Mouse (Mus musculus): ENCODE results near the gene Faap24. TPM values are rescaled to one million over a fixed set of nuclear protein-coding genes. Genes with fewer than 3 reads are reported as not detected.

The Faap24 gene
- 4.3 and 4.8 TPM in 2 replicates for polyA plus RNA-seq (2012; rRNA removed)

GRCm38 (mm10) chr7:35396542-35397168, at the start of gene Faap24, which contains the start of gene Cep89:
TSS of gene Faap24 (minus strand) at chr7:35396836.
TSS of gene Cep89 (plus strand) at chr7:35397035.
- Histone ChIP-seq H3K4me3 (ENCODE audit: insufficient read depth, low read depth, low read length) (peak within 1 kb of the TSS; percentile 75), H3K4me1 (ENCODE audit: control insufficient read depth, insufficient read depth, low read length) (peaks cover 2% of the 10 kb centered on the region; the same call in 1 of the 2 replicates), H3K27me3 (replicated peaks; ENCODE audit: control insufficient read depth, insufficient read depth, low read length) (no peaks in the 10 kb centered on the region), H3K27ac (ENCODE audit: insufficient read depth, low read depth, low read length) (no peak within 1 kb of the TSS), H3K36me3 (ENCODE audit: control insufficient read depth, insufficient read depth, low read length) (peaks cover 1% of the 10 kb centered on the region; the same call in 1 of the 2 replicates)
- TF ChIP-seq CTCF (conservative IDR thresholded peaks at IDR 0.05; ENCODE audit: insufficient read depth, insufficient read length, low read depth, low read length) (no peak), POLR2A (IDR thresholded peaks at IDR 0.05; ENCODE audit: low read depth, low read length) (peak; percentile 21)
- DNase-seq: peak; percentile 99
- WGBS: under 1% methylated on average over 28 of the region's 28 CpGs

DNA sequence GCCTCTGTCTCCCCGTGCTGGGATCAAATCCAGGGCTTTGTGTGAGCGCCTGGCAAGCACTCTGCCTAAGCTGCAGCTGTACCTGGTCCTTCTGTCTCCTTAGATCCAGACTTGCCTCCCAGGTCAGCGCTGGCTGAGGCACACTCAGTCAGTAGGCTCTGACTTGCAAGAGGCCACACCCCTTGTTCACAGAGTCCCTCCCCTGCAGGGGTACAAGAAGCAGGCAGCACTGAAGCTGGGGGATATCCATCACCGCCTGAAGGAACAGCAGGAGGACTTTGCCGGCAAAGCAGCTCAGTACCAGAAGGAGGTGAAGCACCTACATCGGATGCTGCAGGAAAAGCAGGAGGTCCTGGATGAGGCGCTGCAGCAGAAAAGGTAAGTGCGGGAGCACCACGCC, 38.6 kb upstream of the Faap24 start:
- TF ChIP-seq CTCF (conservative IDR thresholded peaks at IDR 0.05; ENCODE audit: insufficient read depth, insufficient read length, low read depth, low read length): no peak
- TF ChIP-seq POLR2A (IDR thresholded peaks at IDR 0.05; ENCODE audit: low read depth, low read length): no peak
- no peak for DNase-seq
- Histone ChIP-seq H3K27me3 (replicated peaks; ENCODE audit: control insufficient read depth, insufficient read depth, low read length) (no peaks in the 10 kb centered on the region), H3K36me3 (ENCODE audit: control insufficient read depth, insufficient read depth, low read length) (no peaks in the 10 kb centered on the region; the same call in none of the 2 replicates), H3K4me3 (ENCODE audit: insufficient read depth, low read depth, low read length) (no peak overlapping the region), H3K27ac (ENCODE audit: insufficient read depth, low read depth, low read length) (no peak overlapping the region), H3K4me1 (ENCODE audit: control insufficient read depth, insufficient read depth, low read length) (no peaks in the 10 kb centered on the region)
- 92% methylated on average over 9 of the region's 9 CpGs for WGBS

GRCm38 (mm10) chr7:35428146-35428545, 31.5 kb upstream of the Faap24 start:
- H3K4me1 ChIP-seq (ENCODE audit: control insufficient read depth, insufficient read depth, low read length): no peaks in the 10 kb centered on the region
- H3K27me3 ChIP-seq (replicated peaks; ENCODE audit: control insufficient read depth, insufficient read depth, low read length): no peaks in the 10 kb centered on the region
- no peak overlapping the region for H3K4me3 ChIP-seq (ENCODE audit: insufficient read depth, low read depth, low read length)
- no peak overlapping the region for H3K27ac ChIP-seq (ENCODE audit: insufficient read depth, low read depth, low read length)
- TF ChIP-seq CTCF (conservative IDR thresholded peaks at IDR 0.05; ENCODE audit: insufficient read depth, insufficient read length, low read depth, low read length): no peak
- no peak for TF ChIP-seq POLR2A (IDR thresholded peaks at IDR 0.05; ENCODE audit: low read depth, low read length)
- DNase-seq: no peak
- peaks cover 1% of the 10 kb centered on the region; the same call in 1 of the 2 replicates for H3K36me3 ChIP-seq (ENCODE audit: control insufficient read depth, insufficient read depth, low read length)
- 97% methylated on average over 10 of the region's 10 CpGs for WGBS

- H3K27ac ChIP-seq (ENCODE audit: insufficient read depth, low read depth, low read length): no peak overlapping the region
- TF ChIP-seq CTCF (conservative IDR thresholded peaks at IDR 0.05; ENCODE audit: insufficient read depth, insufficient read length, low read depth, low read length) (no peak), POLR2A (IDR thresholded peaks at IDR 0.05; ENCODE audit: low read depth, low read length) (no peak)
- no peaks in the 10 kb centered on the region for H3K27me3 ChIP-seq (replicated peaks; ENCODE audit: control insufficient read depth, insufficient read depth, low read length)
- peaks cover under 1% of the 10 kb centered on the region; the same call in 1 of the 2 replicates for H3K36me3 ChIP-seq (ENCODE audit: control insufficient read depth, insufficient read depth, low read length)
- no peak for DNase-seq
- WGBS: 75% methylated on average over 10 of the region's 10 CpGs
- no peaks in the 10 kb centered on the region for H3K4me1 ChIP-seq (ENCODE audit: control insufficient read depth, insufficient read depth, low read length)
- no peak overlapping the region for H3K4me3 ChIP-seq (ENCODE audit: insufficient read depth, low read depth, low read length)
These were observed 26.4 kb upstream of the Faap24 start for GRCm38 (mm10) chr7:35423071-35423470.

DNA sequence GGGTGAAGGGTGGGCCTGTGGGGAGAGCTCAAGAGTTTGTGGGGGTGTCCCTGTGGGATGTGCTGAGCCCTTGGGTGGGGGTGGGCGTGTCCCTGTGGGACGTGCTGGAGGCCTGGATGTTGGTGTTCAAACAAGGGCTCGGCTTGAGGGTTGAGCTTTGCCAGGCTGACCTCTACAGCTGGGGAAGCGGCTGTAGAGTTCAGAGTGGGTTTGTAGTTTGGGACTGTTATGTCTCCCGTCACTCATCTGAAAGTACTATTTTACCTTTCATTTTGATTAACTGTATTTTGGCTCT, 20.0 kb upstream of the Faap24 start:
- peak; percentile 8 for DNase-seq
- Histone ChIP-seq H3K27ac (ENCODE audit: insufficient read depth, low read depth, low read length) (peak overlapping the region; percentile 46; the same call in 1 of the 2 replicates), H3K27me3 (replicated peaks; ENCODE audit: control insufficient read depth, insufficient read depth, low read length) (no peaks in the 10 kb centered on the region), H3K36me3 (ENCODE audit: control insufficient read depth, insufficient read depth, low read length) (no peaks in the 10 kb centered on the region), H3K4me3 (ENCODE audit: insufficient read depth, low read depth, low read length) (no peak overlapping the region), H3K4me1 (ENCODE audit: control insufficient read depth, insufficient read depth, low read length) (peaks cover 12% of the 10 kb centered on the region)
- WGBS: 81% methylated on average over 5 of the region's 5 CpGs
- TF ChIP-seq CTCF (conservative IDR thresholded peaks at IDR 0.05; ENCODE audit: insufficient read depth, insufficient read length, low read depth, low read length): no peak
- TF ChIP-seq POLR2A (IDR thresholded peaks at IDR 0.05; ENCODE audit: low read depth, low read length): no peak

DNA sequence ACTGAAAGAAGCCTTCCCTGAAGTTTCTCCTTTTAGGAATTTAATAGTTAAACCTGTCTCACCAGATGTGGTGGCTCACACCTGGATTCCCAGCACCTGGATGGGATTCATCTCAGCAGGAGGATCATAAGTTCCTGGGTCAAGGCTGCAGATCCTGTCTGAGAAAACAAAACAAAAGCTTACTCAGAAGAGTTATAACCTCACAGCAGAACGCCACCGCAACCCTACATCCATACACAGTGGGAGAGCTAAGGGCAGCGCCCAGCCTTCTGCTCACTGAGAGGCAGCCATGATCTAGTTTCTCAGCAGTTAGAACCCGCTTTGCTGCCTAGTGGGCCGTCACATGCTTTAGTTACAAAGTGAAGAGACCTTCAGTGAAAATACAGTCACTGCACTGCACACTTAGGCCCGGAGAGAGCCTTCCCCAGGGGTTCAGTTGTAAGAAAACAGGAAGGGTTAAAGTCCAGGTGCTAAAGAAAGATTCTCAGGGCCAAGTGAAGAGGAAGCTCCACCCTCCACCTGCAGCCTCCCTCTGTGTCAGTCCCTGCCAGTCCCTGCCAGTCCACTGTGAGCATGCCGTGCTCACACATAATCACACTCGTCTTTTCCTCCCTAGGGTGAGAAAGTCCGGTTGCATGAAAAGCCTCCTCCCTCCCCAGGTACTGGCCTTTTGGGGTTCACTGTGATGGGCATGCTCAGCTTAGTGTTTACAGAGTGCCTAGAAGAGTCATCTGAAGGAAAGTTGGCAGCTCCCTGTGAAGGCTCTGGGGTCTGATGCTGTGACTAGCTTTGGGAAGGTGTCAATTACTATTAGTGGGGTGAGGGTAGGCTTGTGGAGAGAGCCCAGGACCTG, 19.4 kb upstream of the Faap24 start:
- Histone ChIP-seq H3K36me3 (ENCODE audit: control insufficient read depth, insufficient read depth, low read length) (no peaks in the 10 kb centered on the region), H3K27ac (ENCODE audit: insufficient read depth, low read depth, low read length) (peak overlapping the region; percentile 95), H3K27me3 (replicated peaks; ENCODE audit: control insufficient read depth, insufficient read depth, low read length) (no peaks in the 10 kb centered on the region), H3K4me1 (ENCODE audit: control insufficient read depth, insufficient read depth, low read length) (peaks cover 12% of the 10 kb centered on the region), H3K4me3 (ENCODE audit: insufficient read depth, low read depth, low read length) (no peak overlapping the region)
- 51% methylated on average over 9 of the region's 9 CpGs for WGBS
- DNase-seq: peak; percentile 85
- TF ChIP-seq POLR2A (IDR thresholded peaks at IDR 0.05; ENCODE audit: low read depth, low read length) (no peak), CTCF (conservative IDR thresholded peaks at IDR 0.05; ENCODE audit: insufficient read depth, insufficient read length, low read depth, low read length) (no peak)

- peak overlapping the region; percentile 95 for H3K27ac ChIP-seq (ENCODE audit: insufficient read depth, low read depth, low read length)
- no peak overlapping the region for H3K4me3 ChIP-seq (ENCODE audit: insufficient read depth, low read depth, low read length)
- TF ChIP-seq POLR2A (IDR thresholded peaks at IDR 0.05; ENCODE audit: low read depth, low read length) (no peak), CTCF (conservative IDR thresholded peaks at IDR 0.05; ENCODE audit: insufficient read depth, insufficient read length, low read depth, low read length) (no peak)
- H3K36me3 ChIP-seq (ENCODE audit: control insufficient read depth, insufficient read depth, low read length): no peaks in the 10 kb centered on the region
- DNase-seq: no peak
- H3K27me3 ChIP-seq (replicated peaks; ENCODE audit: control insufficient read depth, insufficient read depth, low read length): no peaks in the 10 kb centered on the region
- 84% methylated on average over 5 of the region's 5 CpGs for WGBS
- peaks cover 12% of the 10 kb centered on the region for H3K4me1 ChIP-seq (ENCODE audit: control insufficient read depth, insufficient read depth, low read length)
These were observed 18.6 kb upstream of the Faap24 start for GRCm38 (mm10) chr7:35415226-35415625.

Data from kidney, adult 2 months (tissue).